Mouse (Mus musculus): Measurements from ENCODE around the gene Kcnrg. TPM values are rescaled to one million over a fixed set of nuclear protein-coding genes. Genes with fewer than 3 reads are reported as not detected.

Kcnrg gene
- polyA plus RNA-seq (2017; shearing (Covaris generic)), result not detected

DNA sequence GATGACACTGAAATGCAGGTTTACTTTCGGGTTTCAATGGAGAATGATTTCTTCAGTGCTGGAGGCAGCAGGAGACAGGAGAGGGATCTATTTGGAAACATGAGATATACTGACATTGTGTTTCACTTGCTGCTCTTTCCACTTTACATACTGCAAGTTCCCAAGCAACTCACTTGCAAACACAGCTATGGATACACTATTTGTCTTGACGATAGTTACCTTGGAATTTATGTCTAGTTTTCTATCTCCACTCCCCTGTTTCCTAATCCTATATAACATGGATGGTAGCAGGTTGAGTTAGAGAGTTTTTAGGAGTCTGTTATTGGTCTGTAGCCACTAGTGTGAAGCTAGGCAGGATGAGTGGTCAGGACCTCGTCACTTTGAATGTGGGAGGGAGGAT lies at the start of gene Kcnrg:
TSS of gene Kcnrg (plus strand) at position 301 of the 400 bp plus-strand sequence.

DNA sequence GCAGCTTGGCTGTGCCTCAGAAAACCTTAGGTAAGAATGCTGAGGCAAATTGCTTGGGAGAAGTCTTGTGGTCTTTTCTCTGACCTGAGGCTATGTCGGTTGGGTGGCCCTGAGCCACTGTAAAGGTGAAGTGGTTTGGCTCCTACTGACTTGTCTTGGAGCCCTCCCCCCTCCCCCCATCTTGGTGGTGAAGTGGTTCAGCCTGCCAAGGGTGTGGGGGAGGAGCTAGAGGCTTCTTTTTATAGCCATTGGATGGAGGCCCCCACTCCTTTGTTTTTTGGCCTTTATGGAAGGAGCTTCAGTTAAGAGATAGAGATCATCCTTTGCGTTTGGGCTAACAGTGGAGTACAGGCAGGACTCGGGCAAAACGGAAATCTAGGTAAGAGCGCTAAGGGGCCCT lies 9.3 kb upstream of the Kcnrg start, which contains the start of gene Trim13:
TSS of gene Trim13 (plus strand) at position 280 of the 400 bp plus-strand sequence.

Other genes starting within 250 kb of the Kcnrg start
- 8.7 TPM for gene Ebpl, start 247.0 kb upstream of the Kcnrg start, polyA plus RNA-seq (2017; shearing (Covaris generic))
- gene Kpna3, start 167.6 kb upstream of the Kcnrg start, polyA plus RNA-seq (2017; shearing (Covaris generic)), result 35.5 TPM
- 17.6 TPM for gene Spryd7, start 50.6 kb upstream of the Kcnrg start, polyA plus RNA-seq (2017; shearing (Covaris generic))
- 4.7 TPM for gene Trim13, start 9.2 kb upstream of the Kcnrg start, polyA plus RNA-seq (2017; shearing (Covaris generic))